Mouse (Mus musculus): Measurements from ENCODE around the gene Zfp663.

- no peak for TF ChIP-seq POLR2A (IDR thresholded peaks at IDR 0.05; ENCODE audit: control insufficient read depth, low read depth, low read length)
- no peak for TF ChIP-seq CTCF (IDR thresholded peaks at IDR 0.05; ENCODE audit: control insufficient read depth, insufficient read depth, insufficient replicate concordance, low read depth, low read length)
Measured at GRCm38 (mm10) chr2:165346180-165346579, 22.3 kb downstream of the Zfp663 start.

Data from testis, adult 2 months (tissue).